Mouse (Mus musculus) E14TG2a.4 (cell line): ENCODE data around the gene Prelid1.

ENCODE experiments used
- H3K27me3 ChIP-seq: 2 replicates; pipeline ENCODE4 v1.6.1; 2014; ENCODE audit warnings: low read length, control low read depth; ENCODE audit not compliant: insufficient read depth
- H3K36me3 ChIP-seq: 2 replicates; pipeline ENCODE4 v1.6.1; 2014; ENCODE audit warnings: low read length, control low read depth; ENCODE audit not compliant: insufficient read depth
- H3K4me1 ChIP-seq: replicated peaks from 2 replicates; pipeline ENCODE4 v1.6.1; 2014; ENCODE audit warnings: low read depth, low read length, control low read depth
- H3K4me3 ChIP-seq: replicated peaks from 2 replicates; pipeline ENCODE4 v1.5.1; 2014; ENCODE audit warnings: mild to moderate bottlenecking, low read length
- H3K9me3 ChIP-seq: 2 replicates; pipeline ENCODE4 v1.6.1; 2014; ENCODE audit warnings: low read length, control low read depth
- CTCF ChIP-seq: conservative IDR thresholded peaks from 2 replicates; pipeline ENCODE4 v1.5.1; 2014; ENCODE audit warnings: low read length
- NANOG ChIP-seq: IDR thresholded peaks from 2 replicates; pipeline ENCODE4 v1.6.1; 2014; ENCODE audit warnings: borderline replicate concordance, low read length, mixed read lengths
- POU5F1 ChIP-seq: IDR thresholded peaks from 2 replicates; pipeline ENCODE4 v1.6.1; 2014; ENCODE audit warnings: low read length, borderline replicate concordance

The Prelid1 gene

DNA sequence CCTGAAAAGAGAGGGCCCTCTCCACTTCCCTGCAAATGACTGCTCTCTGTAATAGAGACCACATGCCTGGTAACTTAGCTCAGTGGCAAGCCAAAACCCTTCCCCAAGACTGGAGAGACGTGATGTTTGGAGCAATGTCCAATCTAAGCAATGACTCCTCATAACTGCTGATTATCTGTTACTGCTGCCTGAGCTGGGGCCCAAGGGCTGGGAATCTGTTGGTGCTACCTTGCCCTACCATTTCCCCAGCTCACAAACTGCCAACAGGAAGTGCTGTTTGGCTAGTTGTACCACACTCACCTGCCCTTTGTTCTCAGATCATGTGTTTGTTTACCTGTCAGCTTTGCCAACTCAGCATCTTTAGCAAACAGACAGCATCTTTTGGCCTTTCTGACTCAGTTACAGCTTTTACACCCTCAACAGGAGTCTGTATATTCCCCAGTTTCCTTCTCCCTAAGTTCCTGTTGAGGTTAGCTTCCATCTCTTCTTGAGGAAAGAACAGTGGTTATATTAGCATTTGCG is 5.3 kb upstream of the Prelid1 start:
- H3K36me3 ChIP-seq = peaks cover 100% of the 10 kb centered on the region
- TF ChIP-seq POU5F1 = no peak
- no peaks in the 10 kb centered on the region for H3K27me3 ChIP-seq
- no peak overlapping the region for H3K4me3 ChIP-seq
- H3K4me1 ChIP-seq = peaks cover 59% of the 10 kb centered on the region
- no peaks in the 10 kb centered on the region for H3K9me3 ChIP-seq

DNA sequence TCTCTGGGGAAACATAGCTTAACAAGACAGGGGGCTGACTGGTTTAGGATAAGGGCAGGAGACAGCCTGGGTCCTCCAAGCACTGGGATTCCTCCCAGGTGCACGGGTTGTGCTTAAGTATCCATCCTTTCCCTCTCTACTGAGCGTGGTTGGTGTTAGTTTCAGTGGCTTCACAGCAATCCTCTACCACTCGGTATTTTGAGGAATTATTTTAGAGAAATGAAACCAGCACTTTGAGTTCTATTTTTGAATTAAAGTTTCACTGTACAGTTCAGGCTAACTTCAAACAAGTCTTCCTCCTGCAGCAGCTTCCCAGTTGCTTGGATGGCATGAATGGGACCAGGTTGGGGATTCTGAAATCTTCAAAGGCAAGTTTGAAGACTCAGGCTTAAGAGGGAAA is 1.9 kb upstream of the Prelid1 start:
- Histone ChIP-seq H3K36me3 (peaks cover 88% of the 10 kb centered on the region), H3K27me3 (no peaks in the 10 kb centered on the region), H3K4me1 (peaks cover 67% of the 10 kb centered on the region), H3K9me3 (no peaks in the 10 kb centered on the region), H3K4me3 (no peak overlapping the region)
- TF ChIP-seq POU5F1 = no peak
- no peak for TF ChIP-seq CTCF
- TF ChIP-seq NANOG = no peak

DNA sequence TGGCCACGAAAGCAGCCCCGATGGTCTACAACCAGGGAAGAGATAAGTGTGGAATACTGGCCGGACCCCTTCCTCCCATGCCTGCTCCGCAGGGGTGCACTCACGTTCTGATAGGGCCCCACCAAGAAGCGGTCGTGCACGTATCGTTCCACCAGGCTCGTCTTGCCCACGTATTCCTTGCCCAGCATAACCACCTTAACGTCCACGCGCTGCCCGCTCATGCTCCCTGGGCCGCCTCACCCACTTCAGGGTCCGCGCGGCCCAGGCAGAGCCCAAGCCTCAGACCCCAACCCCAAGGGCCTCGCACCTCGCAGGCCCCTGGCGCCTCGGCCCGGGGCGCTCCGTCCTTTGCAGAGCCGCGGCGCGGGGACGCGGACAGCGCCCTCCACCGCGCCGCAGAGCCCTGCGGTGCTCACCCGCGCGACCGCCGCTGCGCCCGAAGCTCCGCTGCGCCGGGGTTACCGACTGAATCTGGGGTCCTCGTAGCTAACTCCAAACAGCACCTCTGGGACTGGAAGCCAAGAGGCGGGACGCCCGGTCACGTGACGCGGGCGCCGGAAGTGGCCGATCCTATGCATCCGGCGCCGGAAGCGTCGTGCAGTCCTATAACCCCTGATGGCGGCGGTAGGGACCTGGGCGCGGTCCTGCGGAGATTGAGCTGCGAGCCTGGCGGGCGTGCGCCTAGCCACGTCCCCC is 1.3 kb downstream of the Prelid1 start, which contains the start of gene Rab24:
Gene Rab24, minus strand, starts transcription at position 513 of the 696 bp plus-strand sequence.
- Histone ChIP-seq H3K36me3 (peaks cover 83% of the 10 kb centered on the region), H3K27me3 (no peaks in the 10 kb centered on the region), H3K4me3 (peak within 1 kb of the TSS; percentile 94), H3K9me3 (no peaks in the 10 kb centered on the region), H3K4me1 (peaks cover 69% of the 10 kb centered on the region)
- TF ChIP-seq NANOG = no peak
- no peak for TF ChIP-seq POU5F1
- TF ChIP-seq CTCF = no peak

DNA sequence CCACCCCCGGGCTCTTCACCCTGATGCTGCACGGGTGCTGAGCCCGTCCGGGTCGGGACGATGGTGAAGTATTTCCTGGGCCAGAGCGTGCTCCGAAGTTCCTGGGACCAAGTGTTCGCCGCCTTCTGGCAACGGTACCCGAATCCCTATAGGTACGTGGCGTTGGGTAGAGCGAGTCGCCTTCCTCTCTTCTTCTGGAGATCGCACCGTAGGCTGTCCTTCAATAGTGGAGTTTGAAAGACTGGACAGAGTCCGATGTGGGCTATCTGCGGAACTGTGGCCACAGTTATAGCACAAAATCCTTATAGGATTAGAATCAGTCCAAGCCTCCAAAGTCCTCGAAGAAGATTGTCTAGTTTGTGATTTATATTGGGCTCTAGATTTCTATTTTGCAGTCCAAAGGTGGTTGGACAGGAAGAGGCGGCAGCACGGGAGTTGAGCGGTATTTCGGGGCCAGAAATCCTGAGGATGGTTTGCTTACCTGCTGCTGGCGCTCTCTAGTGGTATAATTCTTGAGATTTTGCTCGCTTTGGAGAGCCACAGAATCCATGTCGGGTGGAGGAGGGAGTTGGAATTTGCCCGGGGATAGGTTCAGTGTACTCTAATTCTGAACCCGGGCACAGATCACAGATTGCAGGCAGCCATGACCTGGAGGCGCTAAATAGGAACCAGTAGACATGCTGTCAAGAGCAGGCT is 2.0 kb downstream of the Prelid1 start:
- Histone ChIP-seq H3K4me3 (peak overlapping the region; percentile 94), H3K36me3 (peaks cover 81% of the 10 kb centered on the region), H3K27me3 (no peaks in the 10 kb centered on the region), H3K4me1 (peaks cover 71% of the 10 kb centered on the region), H3K9me3 (no peaks in the 10 kb centered on the region)
- 0 out of 2 replicates have a peak, but pooled peaks have one; percentile 4 for TF ChIP-seq CTCF
- no peak for TF ChIP-seq NANOG

DNA sequence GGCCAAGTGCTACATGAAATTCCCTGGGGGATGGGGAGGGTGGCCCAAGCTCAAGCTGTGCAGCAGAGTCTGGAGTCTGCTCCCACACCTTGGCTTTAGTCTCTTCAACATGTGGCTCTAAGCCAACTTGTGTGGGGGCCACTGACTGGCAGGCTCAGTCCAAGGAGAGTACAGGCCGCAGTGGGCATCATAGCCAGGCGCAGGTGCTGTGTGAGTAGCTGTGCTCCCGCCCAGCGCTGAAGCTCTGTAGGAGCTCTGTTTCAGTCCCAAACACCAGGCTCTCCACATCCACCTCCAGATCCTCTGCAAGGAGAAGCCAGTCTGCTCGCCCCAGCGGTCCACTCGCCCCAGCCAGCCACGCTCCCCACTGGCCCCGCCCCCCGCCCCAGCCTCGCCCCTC is 5.3 kb downstream of the Prelid1 start:
- Histone ChIP-seq H3K4me3 (peak overlapping the region; percentile 35), H3K9me3 (no peaks in the 10 kb centered on the region), H3K27me3 (no peaks in the 10 kb centered on the region), H3K4me1 (peaks cover 76% of the 10 kb centered on the region), H3K36me3 (peaks cover 58% of the 10 kb centered on the region)
- TF ChIP-seq POU5F1 (no peak), NANOG (no peak), CTCF (no peak)

DNA sequence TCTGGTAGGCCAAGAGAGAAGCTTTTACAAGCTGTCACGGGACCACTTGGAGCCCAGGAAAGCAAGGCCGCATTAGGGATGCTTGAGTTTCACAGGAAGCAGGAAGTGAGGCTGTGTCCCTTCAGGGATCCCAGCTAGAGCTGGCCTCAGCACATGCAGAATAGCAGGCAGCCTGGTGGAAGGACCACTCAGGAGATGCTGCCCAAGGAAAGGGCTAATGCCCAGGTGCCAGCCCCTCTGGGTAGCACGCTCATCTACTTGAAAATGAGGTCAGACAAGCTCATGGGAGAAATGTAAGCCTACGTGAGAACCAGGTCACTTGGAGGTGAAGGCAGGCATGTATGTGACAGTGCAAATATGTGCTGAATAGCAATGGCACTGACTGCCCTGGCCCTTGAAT is 6.9 kb downstream of the Prelid1 start:
- 0 out of 2 replicates have a peak overlapping the region, but pooled peaks have one; percentile 21 for H3K4me3 ChIP-seq
- no peak for TF ChIP-seq POU5F1
- TF ChIP-seq CTCF = no peak
- H3K9me3 ChIP-seq = no peaks in the 10 kb centered on the region
- H3K27me3 ChIP-seq = no peaks in the 10 kb centered on the region
- H3K4me1 ChIP-seq = peaks cover 83% of the 10 kb centered on the region
- peaks cover 53% of the 10 kb centered on the region for H3K36me3 ChIP-seq

DNA sequence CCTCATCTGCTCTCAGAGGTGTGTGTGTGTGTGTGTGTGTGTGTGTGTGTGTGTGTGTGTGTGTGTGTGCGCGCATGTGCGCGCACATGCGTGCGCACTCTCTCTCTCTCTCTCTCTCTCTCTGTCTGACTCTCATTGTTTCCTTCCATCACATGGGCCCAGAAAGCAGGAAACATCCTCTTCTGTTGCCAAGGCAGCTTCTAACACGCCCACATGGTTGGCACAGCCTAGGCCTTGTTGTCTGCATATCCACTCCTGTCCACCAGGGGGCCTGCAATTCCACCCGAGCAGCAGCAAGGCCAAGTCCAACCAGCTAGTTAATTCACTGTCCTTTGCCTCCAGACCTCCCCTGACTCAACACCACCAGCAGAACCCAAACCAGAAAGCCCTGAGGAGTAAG is 7.3 kb downstream of the Prelid1 start:
- H3K27me3 ChIP-seq = no peaks in the 10 kb centered on the region
- peaks cover 85% of the 10 kb centered on the region for H3K4me1 ChIP-seq
- TF ChIP-seq CTCF (peak; percentile 93), POU5F1 (no peak), NANOG (no peak)
- peaks cover 51% of the 10 kb centered on the region for H3K36me3 ChIP-seq
- H3K9me3 ChIP-seq = no peaks in the 10 kb centered on the region
- peak overlapping the region; percentile 89 for H3K4me3 ChIP-seq

DNA sequence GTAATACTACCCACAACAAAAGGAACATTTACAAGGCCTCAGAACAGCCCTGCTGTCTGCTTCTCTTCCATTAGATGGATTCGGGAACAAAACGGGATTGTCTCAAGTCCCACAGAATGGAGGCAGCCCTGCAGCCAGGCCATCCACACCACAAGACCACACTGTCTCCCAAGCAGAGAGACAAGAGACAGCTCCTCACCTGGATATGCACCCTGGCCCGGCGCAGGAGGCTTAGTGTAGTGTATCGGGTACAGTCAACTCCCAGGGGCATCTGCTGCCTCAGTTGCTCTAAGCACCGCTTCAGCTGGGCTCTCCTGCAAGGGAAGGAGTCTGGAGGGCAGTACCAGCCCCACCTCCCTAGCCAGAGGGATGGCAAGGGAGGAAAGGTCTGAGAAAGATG is 7.9 kb downstream of the Prelid1 start:
- H3K4me1 ChIP-seq = peaks cover 85% of the 10 kb centered on the region
- H3K9me3 ChIP-seq = no peaks in the 10 kb centered on the region
- TF ChIP-seq NANOG (no peak), CTCF (no peak), POU5F1 (no peak)
- peaks cover 45% of the 10 kb centered on the region for H3K36me3 ChIP-seq
- peak overlapping the region; percentile 89 for H3K4me3 ChIP-seq
- no peaks in the 10 kb centered on the region for H3K27me3 ChIP-seq

DNA sequence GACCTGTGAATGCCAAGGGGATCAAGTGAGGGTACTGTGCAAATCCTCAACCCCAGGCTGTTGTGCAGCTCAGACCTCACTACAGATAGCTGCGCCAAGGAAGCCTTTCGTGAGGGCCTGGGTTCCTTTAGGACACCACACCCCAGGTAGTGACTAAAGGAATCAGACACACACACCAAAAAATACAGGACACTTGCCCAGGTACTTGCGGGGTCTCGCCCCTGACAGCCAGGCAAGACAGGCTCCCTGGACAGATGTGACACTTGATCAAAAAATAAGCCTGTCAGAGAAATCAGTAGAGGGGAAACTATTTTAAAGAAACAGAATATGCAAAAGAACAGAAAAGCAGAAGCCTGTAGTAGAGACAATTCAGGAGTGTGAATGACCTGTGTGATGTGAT is 8.3 kb downstream of the Prelid1 start:
- TF ChIP-seq POU5F1 (no peak), CTCF (no peak), NANOG (no peak)
- peaks cover 85% of the 10 kb centered on the region for H3K4me1 ChIP-seq
- peak overlapping the region; percentile 89 for H3K4me3 ChIP-seq
- no peaks in the 10 kb centered on the region for H3K27me3 ChIP-seq
- no peaks in the 10 kb centered on the region for H3K9me3 ChIP-seq
- H3K36me3 ChIP-seq = peaks cover 40% of the 10 kb centered on the region
